Mouse (Mus musculus) liver, adult 2 months (tissue): ENCODE results near the gene Pwp2.

ENCODE experiments used
- CTCF ChIP-seq: fragments of 200-500 bp; IDR thresholded peaks from 2 replicates; pipeline ENCODE4 v1.5.1; 2011; ENCODE audit warnings: low read depth, low read length, control low read depth
- POLR2A ChIP-seq: fragments of 200-500 bp; IDR thresholded peaks from 2 replicates; pipeline ENCODE4 v1.6.1; 2011; ENCODE audit warnings: low read length, control low read depth; ENCODE audit not compliant: insufficient read depth; ENCODE audit errors: extremely low read depth

- no peak for TF ChIP-seq POLR2A
- TF ChIP-seq CTCF, result no peak
Observed at GRCm38 (mm10) chr10:78163241-78163640, 21.7 kb downstream of the Pwp2 start.
